Mouse (Mus musculus): Measurements from ENCODE around the gene Selenon.

The Selenon gene

GRCm38 (mm10) chr4:134542726-134543125 is 9.2 kb downstream of the Selenon start:
- DNase-seq, result no peak

- DNase-seq, result no peak
Measured at GRCm38 (mm10) chr4:134538997-134539580, 12.9 kb downstream of the Selenon start.

- DNase-seq, result no peak
Measured at GRCm38 (mm10) chr4:134535787-134536151, 16.2 kb downstream of the Selenon start.

- DNase-seq, result peak; percentile 99
Measured at GRCm38 (mm10) chr4:134534932-134535786, 16.8 kb downstream of the Selenon start, which contains the start of gene Mtfr1l. TSS of gene Mtfr1l (minus strand) at chr4:134535387.

GRCm38 (mm10) chr4:134534124-134534886 is 17.7 kb downstream of the Selenon start:
- peak; percentile 83 for DNase-seq

- DNase-seq, result no peak
Measured at GRCm38 (mm10) chr4:134533421-134533820, 18.5 kb downstream of the Selenon start.

- peak; percentile 74 for DNase-seq
Measured at GRCm38 (mm10) chr4:134532928-134533327, 19.0 kb downstream of the Selenon start.

- no peak for DNase-seq
Measured at GRCm38 (mm10) chr4:134526220-134526619, 25.7 kb downstream of the Selenon start.

GRCm38 (mm10) chr4:134525806-134526205 is 26.2 kb downstream of the Selenon start:
- DNase-seq, result no peak

GRCm38 (mm10) chr4:134523447-134523846 is 28.5 kb downstream of the Selenon start:
- DNase-seq, result no peak

GRCm38 (mm10) chr4:134519281-134519680 is 32.7 kb downstream of the Selenon start:
- DNase-seq, result no peak

- DNase-seq, result no peak
Measured at GRCm38 (mm10) chr4:134518541-134518940, 33.4 kb downstream of the Selenon start.

GRCm38 (mm10) chr4:134517719-134518118 is 34.2 kb downstream of the Selenon start:
- no peak for DNase-seq

GRCm38 (mm10) chr4:134516981-134517380 is 35.0 kb downstream of the Selenon start:
- no peak for DNase-seq

GRCm38 (mm10) chr4:134515614-134516013 is 36.4 kb downstream of the Selenon start:
- peak; percentile 80 for DNase-seq

- DNase-seq, result peak; percentile 58
Measured at GRCm38 (mm10) chr4:134514309-134514930, 37.5 kb downstream of the Selenon start.

GRCm38 (mm10) chr4:134512798-134513197 is 39.2 kb downstream of the Selenon start:
- peak; percentile 88 for DNase-seq

GRCm38 (mm10) chr4:134511730-134512129 is 40.2 kb downstream of the Selenon start:
- DNase-seq, result no peak

- peak; percentile 94 for DNase-seq
Measured at GRCm38 (mm10) chr4:134510845-134511411, 41.0 kb downstream of the Selenon start, which contains the start of gene Aunip. TSS of gene Aunip (plus strand) at chr4:134510999.

GRCm38 (mm10) chr4:134510396-134510795 is 41.6 kb downstream of the Selenon start:
- no peak for DNase-seq

- no peak for DNase-seq
Measured at GRCm38 (mm10) chr4:134506713-134507112, 45.3 kb downstream of the Selenon start.

- no peak for DNase-seq
Measured at GRCm38 (mm10) chr4:134505966-134506594, 45.9 kb downstream of the Selenon start.
